Mouse (Mus musculus): ENCODE data around the gene Aaed1.

DNA sequence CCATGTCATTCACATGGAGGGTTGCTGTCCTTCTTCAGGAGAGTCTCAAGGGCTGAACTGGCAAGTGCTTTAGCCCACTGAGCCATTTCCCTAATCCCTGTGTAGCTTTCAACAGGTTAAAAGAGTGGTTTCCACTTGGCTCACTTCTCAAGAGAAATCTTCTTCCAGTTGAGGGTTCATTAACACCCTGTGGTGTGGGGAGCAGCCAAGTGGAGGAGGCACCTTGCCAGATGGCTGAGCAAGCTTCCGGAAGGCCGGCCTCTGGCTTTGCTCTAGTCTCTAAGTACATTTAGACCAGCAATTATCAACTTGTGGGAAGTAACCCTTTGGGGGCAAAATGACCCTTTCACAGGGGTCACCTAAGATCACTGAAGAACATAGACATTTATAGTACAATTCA lies 5.8 kb upstream of the Aaed1 start:
- TF ChIP-seq CTCF (IDR thresholded peaks at IDR 0.05; ENCODE audit: extremely low read depth, insufficient read length, insufficient replicate concordance, low read depth, low read length) = no peak
- no peak for TF ChIP-seq POLR2A (IDR thresholded peaks at IDR 0.05; ENCODE audit: low read depth, low read length)

Measured in small intestine, adult 2 months (tissue).